Mouse (Mus musculus): ENCODE data around the gene Odr4. TPM values are rescaled to one million over a fixed set of nuclear protein-coding genes. Genes with fewer than 3 reads are reported as not detected.
A peak's percentile ranks its signal among the peaks of the same experiment; 100 is the strongest.

Odr4 gene
- polyA plus RNA-seq (2012; rRNA removed), result 5.7 and 6.5 TPM in 2 replicates

DNA sequence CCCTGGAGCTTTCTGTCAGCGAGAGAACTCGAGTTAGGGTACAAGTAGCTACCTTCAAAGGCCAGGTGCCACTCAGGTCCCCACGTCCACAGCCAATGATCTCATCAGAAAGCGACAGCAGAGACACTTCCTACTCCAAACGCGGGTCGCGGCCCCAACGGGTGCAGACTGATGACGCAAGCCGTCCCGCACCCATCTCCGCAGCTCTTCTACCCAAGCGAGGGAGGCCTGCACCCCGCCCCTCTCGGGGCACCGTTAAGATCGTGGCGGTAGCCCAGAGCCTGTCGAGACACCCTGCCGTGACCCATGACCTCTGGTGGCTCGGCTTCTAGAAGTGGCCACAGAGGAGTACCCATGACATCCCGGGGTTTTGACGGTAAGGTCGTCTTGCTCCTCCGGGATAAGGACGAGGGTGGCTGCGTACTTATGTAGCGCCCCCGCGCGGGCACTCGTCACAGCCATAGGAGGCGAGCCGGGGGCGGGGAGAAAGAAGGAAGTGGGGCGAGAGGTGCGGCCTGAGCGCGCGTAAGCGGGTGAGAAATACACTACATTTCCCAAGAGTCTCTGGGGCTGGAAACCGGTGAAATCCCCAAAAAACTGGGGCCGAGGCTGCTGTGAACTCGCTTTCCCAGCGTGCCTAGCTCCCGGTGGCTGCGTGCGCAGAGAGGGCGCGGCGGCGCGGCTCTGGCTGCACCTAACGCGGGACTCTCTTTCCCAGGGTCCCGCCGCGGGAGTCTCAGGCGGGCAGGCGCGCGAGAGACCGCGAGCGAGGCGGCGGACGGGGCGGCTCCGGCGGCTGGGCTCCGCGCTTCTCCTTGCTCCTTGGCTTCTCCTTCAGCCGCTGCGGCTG, at the start of gene Odr4, which contains the start of gene Tpr:
Gene Odr4 (minus strand): TSS at position 443 of the 850 bp plus-strand sequence.
Gene Tpr (plus strand): TSS at position 201 of the 850 bp plus-strand sequence.
- TF ChIP-seq POLR2A (IDR thresholded peaks at IDR 0.05; ENCODE audit: borderline replicate concordance, extremely low read depth, low read depth, low read length), result peak; percentile 58; the same call in 1 of the 2 replicates
- peak; percentile 35 for TF ChIP-seq CTCF (IDR thresholded peaks at IDR 0.05; ENCODE audit: insufficient read depth, low read length)
- under 1% methylated on average over 76 of the region's 76 CpGs for WGBS
- peak within 1 kb of the TSS; percentile 91 for H3K4me3 ChIP-seq (replicated peaks; ENCODE audit: extremely low read depth, low read depth, low read length)
- peaks cover 4% of the 10 kb centered on the region; the same call in 1 of the 2 replicates for H3K4me1 ChIP-seq (ENCODE audit: control insufficient read depth, insufficient read depth, low read length)
- peak; percentile 99 for DNase-seq

DNA sequence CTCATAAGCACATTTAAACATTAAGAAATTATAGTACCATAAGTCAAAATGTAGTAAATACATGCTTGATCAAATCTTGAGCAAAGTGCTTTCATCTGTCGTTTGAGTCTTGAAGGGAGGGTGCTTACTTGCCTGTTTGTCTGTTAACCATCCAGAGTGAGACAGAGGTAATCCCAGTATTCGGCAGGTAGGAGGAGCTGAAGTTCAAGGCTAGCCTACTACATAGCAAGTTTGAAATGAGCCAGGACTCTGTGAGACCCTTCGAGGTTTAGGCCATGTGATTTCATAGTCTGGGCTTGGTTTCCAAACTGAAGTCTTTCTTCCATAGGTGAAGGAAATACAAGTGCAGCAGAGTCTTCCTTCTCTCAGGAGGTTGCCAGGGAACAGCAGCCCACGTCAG, 48.9 kb upstream of the Odr4 start:
- DNase-seq, result no peak
- Histone ChIP-seq H3K4me3 (replicated peaks; ENCODE audit: extremely low read depth, low read depth, low read length) (no peak overlapping the region), H3K4me1 (ENCODE audit: control insufficient read depth, insufficient read depth, low read length) (no peaks in the 10 kb centered on the region)
- TF ChIP-seq CTCF (IDR thresholded peaks at IDR 0.05; ENCODE audit: insufficient read depth, low read length) (no peak), POLR2A (IDR thresholded peaks at IDR 0.05; ENCODE audit: borderline replicate concordance, extremely low read depth, low read depth, low read length) (no peak)
- WGBS, result 69% methylated on average over 4 of the region's 4 CpGs

DNA sequence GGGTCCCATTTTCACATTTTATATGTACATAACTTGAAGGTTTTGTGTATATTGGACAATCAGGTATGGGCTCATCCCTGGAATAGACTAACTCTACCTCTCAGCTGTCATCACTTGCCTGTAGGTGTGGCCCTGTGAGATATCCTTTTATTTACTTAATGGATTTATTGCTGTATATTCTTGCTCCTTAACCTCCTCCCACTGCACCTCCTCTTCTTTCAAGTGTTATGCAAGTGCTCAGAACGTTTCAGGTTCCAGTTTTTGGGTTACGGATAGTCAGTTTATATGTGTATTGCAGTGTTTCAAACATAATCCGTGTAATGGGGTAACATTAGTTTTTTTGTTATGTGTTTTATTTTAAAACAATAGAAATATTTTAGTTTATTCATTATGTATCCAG, 45.8 kb upstream of the Odr4 start:
- Histone ChIP-seq H3K4me3 (replicated peaks; ENCODE audit: extremely low read depth, low read depth, low read length) (no peak overlapping the region), H3K4me1 (ENCODE audit: control insufficient read depth, insufficient read depth, low read length) (no peaks in the 10 kb centered on the region)
- TF ChIP-seq POLR2A (IDR thresholded peaks at IDR 0.05; ENCODE audit: borderline replicate concordance, extremely low read depth, low read depth, low read length) (no peak), CTCF (IDR thresholded peaks at IDR 0.05; ENCODE audit: insufficient read depth, low read length) (no peak)
- DNase-seq, result no peak
- 82% methylated on average over 3 of the region's 3 CpGs for WGBS

DNA sequence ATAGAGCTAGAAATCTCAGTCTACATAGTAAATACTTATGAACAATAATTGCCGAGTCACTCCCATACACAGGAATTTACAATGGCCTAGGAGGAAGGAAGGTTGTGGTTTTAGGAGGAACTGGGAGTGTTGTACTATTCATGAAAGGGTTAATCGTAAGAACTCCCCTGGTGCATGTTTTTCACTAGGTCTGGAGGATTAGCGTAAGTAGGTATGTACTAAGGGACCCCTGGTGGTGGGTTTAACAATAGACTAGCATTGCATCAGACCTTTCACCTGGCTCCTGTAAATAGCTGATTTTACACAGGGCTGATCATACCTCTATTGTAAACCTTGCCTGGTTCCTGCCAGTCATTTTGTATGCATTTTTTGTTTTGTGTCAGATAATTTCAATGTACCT, 33.3 kb upstream of the Odr4 start:
- Histone ChIP-seq H3K4me1 (ENCODE audit: control insufficient read depth, insufficient read depth, low read length) (no peaks in the 10 kb centered on the region), H3K4me3 (replicated peaks; ENCODE audit: extremely low read depth, low read depth, low read length) (no peak overlapping the region)
- DNase-seq, result no peak
- WGBS, result 72% methylated on average over 3 of the region's 3 CpGs
- TF ChIP-seq POLR2A (IDR thresholded peaks at IDR 0.05; ENCODE audit: borderline replicate concordance, extremely low read depth, low read depth, low read length) (no peak), CTCF (IDR thresholded peaks at IDR 0.05; ENCODE audit: insufficient read depth, low read length) (no peak)

DNA sequence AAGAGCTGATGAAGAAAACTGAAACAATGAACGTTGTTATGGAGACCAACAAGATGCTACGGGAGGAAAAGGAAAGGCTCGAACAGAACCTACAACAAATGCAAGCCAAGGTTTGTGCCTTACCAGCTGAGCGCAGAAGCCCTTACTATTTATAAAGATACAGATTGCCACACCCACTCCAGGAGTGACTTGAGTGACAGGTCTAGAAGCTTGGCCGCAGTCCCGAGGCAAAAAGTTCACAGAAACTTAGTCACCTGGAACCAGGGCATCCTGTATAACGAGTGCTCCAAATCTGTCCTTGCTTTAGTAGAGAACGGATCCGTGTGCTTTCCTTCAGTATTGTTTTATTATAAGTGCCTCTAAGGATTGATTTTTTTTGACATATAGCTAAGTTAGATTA, 32.8 kb upstream of the Odr4 start:
- Histone ChIP-seq H3K4me3 (replicated peaks; ENCODE audit: extremely low read depth, low read depth, low read length) (no peak overlapping the region), H3K4me1 (ENCODE audit: control insufficient read depth, insufficient read depth, low read length) (no peaks in the 10 kb centered on the region)
- TF ChIP-seq POLR2A (IDR thresholded peaks at IDR 0.05; ENCODE audit: borderline replicate concordance, extremely low read depth, low read depth, low read length), result no peak
- TF ChIP-seq CTCF (IDR thresholded peaks at IDR 0.05; ENCODE audit: insufficient read depth, low read length), result no peak
- no peak for DNase-seq
- 74% methylated on average over 9 of the region's 9 CpGs for WGBS

DNA sequence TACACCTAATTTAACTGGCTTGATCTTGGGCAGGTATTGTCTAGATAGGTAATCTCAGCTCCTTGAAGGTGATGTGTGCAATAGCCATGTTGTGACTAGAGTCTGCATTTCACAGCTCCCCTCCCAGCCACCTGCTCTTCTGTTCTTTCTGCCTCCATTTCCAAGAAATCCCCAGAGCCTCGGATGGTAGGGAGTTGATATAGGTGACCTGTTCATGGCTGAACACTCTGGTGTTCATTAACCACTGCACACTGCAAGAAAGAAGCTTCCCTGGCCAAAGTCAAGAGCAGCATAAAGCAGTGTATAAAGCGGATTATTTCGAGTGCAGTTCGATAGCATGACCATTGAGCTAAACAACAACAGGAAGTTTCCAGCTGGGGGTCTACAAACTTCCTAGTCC, 25.5 kb upstream of the Odr4 start:
- TF ChIP-seq POLR2A (IDR thresholded peaks at IDR 0.05; ENCODE audit: borderline replicate concordance, extremely low read depth, low read depth, low read length), result no peak
- TF ChIP-seq CTCF (IDR thresholded peaks at IDR 0.05; ENCODE audit: insufficient read depth, low read length), result no peak
- H3K4me3 ChIP-seq (replicated peaks; ENCODE audit: extremely low read depth, low read depth, low read length), result no peak overlapping the region
- WGBS, result 95% methylated on average over 4 of the region's 4 CpGs
- no peaks in the 10 kb centered on the region for H3K4me1 ChIP-seq (ENCODE audit: control insufficient read depth, insufficient read depth, low read length)
- DNase-seq, result no peak

DNA sequence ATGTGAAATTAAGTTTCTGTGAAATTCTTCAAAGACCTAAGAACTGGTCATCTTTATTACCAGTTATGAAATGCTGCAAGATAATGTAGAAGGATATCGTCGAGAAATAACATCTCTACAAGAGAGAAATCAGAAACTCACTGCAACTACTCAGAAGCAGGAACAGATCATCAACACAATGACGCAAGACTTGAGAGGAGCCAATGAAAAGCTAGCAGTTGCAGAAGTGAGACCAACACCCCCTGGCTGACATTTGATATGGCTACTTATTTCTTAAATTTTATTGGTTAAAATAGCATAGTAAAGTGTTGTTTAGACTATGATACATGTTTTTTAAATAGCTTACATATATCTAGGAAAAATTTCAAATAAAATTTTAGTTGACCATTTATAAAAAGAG, 23.1 kb upstream of the Odr4 start:
- WGBS, result 87% methylated on average over 3 of the region's 3 CpGs
- TF ChIP-seq CTCF (IDR thresholded peaks at IDR 0.05; ENCODE audit: insufficient read depth, low read length), result no peak
- no peak for TF ChIP-seq POLR2A (IDR thresholded peaks at IDR 0.05; ENCODE audit: borderline replicate concordance, extremely low read depth, low read depth, low read length)
- Histone ChIP-seq H3K4me3 (replicated peaks; ENCODE audit: extremely low read depth, low read depth, low read length) (no peak overlapping the region), H3K4me1 (ENCODE audit: control insufficient read depth, insufficient read depth, low read length) (no peaks in the 10 kb centered on the region)
- no peak for DNase-seq

DNA sequence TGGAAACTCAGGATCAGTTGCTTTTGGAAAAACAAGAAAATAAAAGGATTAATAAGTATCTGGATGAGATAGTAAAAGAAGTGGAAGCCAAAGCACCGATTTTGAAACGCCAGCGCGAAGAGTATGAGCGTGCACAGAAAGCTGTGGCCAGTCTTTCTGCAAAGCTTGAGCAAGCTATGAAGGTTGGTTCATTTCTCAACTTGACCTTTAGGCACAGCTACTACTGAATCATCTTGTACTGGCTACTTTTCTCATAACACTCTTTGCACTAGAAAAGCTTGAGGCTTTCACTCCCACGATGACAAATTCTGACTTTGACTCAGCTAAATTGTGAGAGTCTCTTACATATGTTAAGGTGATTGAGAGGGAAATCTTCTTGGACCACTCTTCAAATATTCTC, 17.1 kb upstream of the Odr4 start:
- Histone ChIP-seq H3K4me1 (ENCODE audit: control insufficient read depth, insufficient read depth, low read length) (no peaks in the 10 kb centered on the region), H3K4me3 (replicated peaks; ENCODE audit: extremely low read depth, low read depth, low read length) (no peak overlapping the region)
- TF ChIP-seq POLR2A (IDR thresholded peaks at IDR 0.05; ENCODE audit: borderline replicate concordance, extremely low read depth, low read depth, low read length) (no peak), CTCF (IDR thresholded peaks at IDR 0.05; ENCODE audit: insufficient read depth, low read length) (no peak)
- no peak for DNase-seq
- WGBS, result 95% methylated on average over 6 of the region's 6 CpGs

DNA sequence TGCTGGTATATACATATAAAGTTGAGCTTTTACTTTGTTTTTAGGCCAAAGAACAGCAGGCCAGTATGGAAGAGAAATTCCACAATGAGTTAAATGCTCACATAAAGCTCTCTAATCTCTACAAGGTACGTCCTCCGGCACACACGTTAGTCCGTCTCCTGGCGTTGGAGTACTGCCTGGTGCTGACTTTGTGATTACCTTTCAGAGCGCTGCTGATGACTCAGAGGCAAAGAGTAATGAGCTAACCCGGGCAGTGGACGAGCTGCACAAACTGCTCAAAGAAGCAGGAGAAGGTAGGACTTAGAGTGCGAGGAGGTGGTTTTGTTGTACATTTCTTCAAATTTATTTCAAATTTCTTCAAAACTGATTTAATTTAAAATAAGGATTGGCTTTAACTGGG, 14.4 kb upstream of the Odr4 start:
- DNase-seq, result no peak
- 77% methylated on average over 9 of the region's 9 CpGs for WGBS
- no peak overlapping the region for H3K4me3 ChIP-seq (replicated peaks; ENCODE audit: extremely low read depth, low read depth, low read length)
- TF ChIP-seq CTCF (IDR thresholded peaks at IDR 0.05; ENCODE audit: insufficient read depth, low read length), result no peak
- TF ChIP-seq POLR2A (IDR thresholded peaks at IDR 0.05; ENCODE audit: borderline replicate concordance, extremely low read depth, low read depth, low read length), result no peak
- no peaks in the 10 kb centered on the region for H3K4me1 ChIP-seq (ENCODE audit: control insufficient read depth, insufficient read depth, low read length)

DNA sequence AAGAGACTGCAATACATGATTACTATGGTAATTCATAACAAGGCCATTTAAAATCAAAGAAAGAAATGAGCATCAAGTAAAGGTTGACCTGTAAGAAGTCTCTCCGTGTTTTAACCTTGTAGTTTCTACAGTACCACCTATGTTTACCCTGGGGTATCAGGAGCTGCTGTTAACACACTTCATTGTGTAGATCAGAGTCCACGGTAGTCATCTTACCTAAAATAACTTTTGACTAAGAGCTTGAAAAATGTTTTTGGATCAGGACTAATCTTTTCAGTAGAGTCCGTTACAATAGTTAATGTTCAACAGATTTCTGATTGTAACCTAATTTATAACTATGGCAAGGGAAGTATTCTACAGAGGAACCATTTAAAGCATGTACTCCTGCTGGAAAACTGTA, 11.7 kb upstream of the Odr4 start:
- no peak for TF ChIP-seq POLR2A (IDR thresholded peaks at IDR 0.05; ENCODE audit: borderline replicate concordance, extremely low read depth, low read depth, low read length)
- DNase-seq, result no peak

More for the DNA sequence above, 11.7 kb upstream of the Odr4 start:
- no peaks in the 10 kb centered on the region for H3K4me1 ChIP-seq (ENCODE audit: control insufficient read depth, insufficient read depth, low read length)
- H3K4me3 ChIP-seq (replicated peaks; ENCODE audit: extremely low read depth, low read depth, low read length), result no peak overlapping the region
- WGBS, result 78% methylated on average over 3 of the region's 3 CpGs
